Mouse (Mus musculus) CH12.LX (cell line): ENCODE measurements at regions not wholly inside any gene's neighbourhood (a gene's known extent, or its start where the extent isn't known, plus 50 kb on each side); places are given as distances from the start of the nearest gene placed in this dataset.

Experiments
- DNase-seq: peaks from one replicate; pipeline ENCODE4 v3.0.0-alpha.2; 2013; ENCODE audit errors: extremely low read depth
- H3K27ac ChIP-seq: 2 replicates; pipeline ENCODE4 v1.5.1; 2012; ENCODE audit warnings: low read depth, mild to moderate bottlenecking, control low read depth, moderate library complexity; ENCODE audit not compliant: insufficient read depth
- H3K27me3 ChIP-seq: replicated peaks from 2 replicates; pipeline ENCODE3; 2012; ENCODE audit warnings: inconsistent platforms
- H3K36me3 ChIP-seq, 2 experiments: replicated peaks in 1 of 2; 2 replicates each; pipeline versions ENCODE3 to v1.6.1; 2012; ENCODE audit warnings: inconsistent platforms in 1 of 2, low read length in 1 of 2, mild to moderate bottlenecking in 1 of 2, mixed read lengths in 1 of 2, moderate library complexity in 1 of 2; ENCODE audit not compliant: control insufficient read depth in 1 of 2, insufficient read depth in 1 of 2
- H3K4me1 ChIP-seq, 2 experiments: 2 replicates each; pipeline ENCODE4 v1.6.1; 2012; ENCODE audit warnings: inconsistent platforms in 1 of 2, moderate library complexity in 1 of 2; ENCODE audit not compliant: insufficient read depth in 2 of 2, control insufficient read depth in 1 of 2
- H3K4me2 ChIP-seq: 2 replicates; pipeline ENCODE4 v1.6.1; 2012; ENCODE audit warnings: low read depth, mild to moderate bottlenecking, control low read depth; ENCODE audit not compliant: poor library complexity, insufficient read depth, severe bottlenecking
- H3K4me3 ChIP-seq, 3 experiments: fragments of 150-350 bp in 1 of 3; sonication (generic) in 1 of 3; replicated peaks in 1 of 3; 2 replicates each; pipeline versions ENCODE3 to v1.5.1; 2011 to 2012; ENCODE audit warnings: low read depth in 2 of 3, low read length in 2 of 3, mild to moderate bottlenecking in 2 of 3, moderate library complexity in 2 of 3, control low read depth in 1 of 3, improper control_type of control experiment in 1 of 3, inconsistent platforms in 1 of 3, mixed read lengths in 1 of 3; ENCODE audit not compliant: poor library complexity in 1 of 3
- H3K79me2 ChIP-seq: replicated peaks from 2 replicates; pipeline ENCODE4 v1.6.1; 2012; ENCODE audit warnings: mild to moderate bottlenecking, moderate library complexity; ENCODE audit not compliant: control insufficient read depth, poor library complexity, insufficient read depth, severe bottlenecking; ENCODE audit errors: extremely low read depth
- H3K9ac ChIP-seq: 2 replicates; pipeline ENCODE4 v1.6.1; 2012; ENCODE audit warnings: low read depth, mild to moderate bottlenecking, control low read depth, moderate library complexity; ENCODE audit not compliant: insufficient read depth
- H3K9me3 ChIP-seq: replicated peaks from 2 replicates; pipeline ENCODE3; 2012; ENCODE audit warnings: low read length, inconsistent platforms, mixed read lengths
- CHD1 ChIP-seq: IDR thresholded peaks from 2 replicates; pipeline ENCODE4 v1.6.1; 2012; ENCODE audit warnings: low read depth, low read length, improper control_type of control experiment, inconsistent platforms
- CTCF ChIP-seq, 2 experiments: IDR thresholded peaks in 1 of 2; conservative IDR thresholded peaks in 1 of 2; 2 replicates each; pipeline ENCODE4 v1.5.1; 2011 to 2012; ENCODE audit warnings: low read depth in 2 of 2, low read length in 2 of 2, improper control_type of control experiment in 1 of 2, inconsistent platforms in 1 of 2, mild to moderate bottlenecking in 1 of 2, moderate library complexity in 1 of 2
- EP300 ChIP-seq: IDR thresholded peaks from 2 replicates; pipeline ENCODE4 v1.6.1; 2011; ENCODE audit warnings: low read length, improper control_type of control experiment
- ETS1 ChIP-seq: conservative IDR thresholded peaks from 2 replicates; pipeline ENCODE4 v1.6.1; 2012; ENCODE audit warnings: low read depth, mild to moderate bottlenecking, inconsistent platforms, low read length, improper control_type of control experiment, moderate library complexity
- GABPA ChIP-seq: IDR thresholded peaks from 2 replicates; pipeline ENCODE4 v1.6.1; 2012; ENCODE audit warnings: low read depth, low read length, improper control_type of control experiment, inconsistent platforms; ENCODE audit not compliant: insufficient replicate concordance
- HCFC1 ChIP-seq: IDR thresholded peaks from 2 replicates; pipeline ENCODE4 v1.6.1; 2012; ENCODE audit warnings: low read depth, mild to moderate bottlenecking, inconsistent platforms, low read length, improper control_type of control experiment
- JUND ChIP-seq: conservative IDR thresholded peaks from 2 replicates; pipeline ENCODE4 v1.6.1; 2011; ENCODE audit warnings: low read depth, low read length, improper control_type of control experiment
- KAT2A ChIP-seq: IDR thresholded peaks from 2 replicates; pipeline ENCODE4 v1.6.1; 2012; ENCODE audit warnings: low read length, improper control_type of control experiment, inconsistent platforms; ENCODE audit not compliant: insufficient replicate concordance
- MAFK ChIP-seq: IDR thresholded peaks from 2 replicates; pipeline ENCODE4 v1.6.1; 2011; ENCODE audit warnings: low read length, improper control_type of control experiment; ENCODE audit not compliant: insufficient replicate concordance
- MAZ ChIP-seq: IDR thresholded peaks from 2 replicates; pipeline ENCODE4 v1.6.1; 2012; ENCODE audit warnings: low read depth, mild to moderate bottlenecking, inconsistent platforms, low read length, improper control_type of control experiment, moderate library complexity
- MEF2A ChIP-seq: IDR thresholded peaks from 2 replicates; pipeline ENCODE4 v1.6.1; 2014; ENCODE audit warnings: low read depth, mild to moderate bottlenecking, inconsistent platforms, low read length, improper control_type of control experiment, borderline replicate concordance
- MXI1 ChIP-seq: IDR thresholded peaks from 2 replicates; pipeline ENCODE4 v1.6.1; 2011; ENCODE audit warnings: mild to moderate bottlenecking, low read depth, low read length, improper control_type of control experiment
- MYC ChIP-seq: IDR thresholded peaks from 2 replicates; pipeline ENCODE4 v1.6.1; 2011; ENCODE audit warnings: low read depth, mild to moderate bottlenecking, improper control_type of control experiment, low read length
- NELFE ChIP-seq: IDR thresholded peaks from 2 replicates; pipeline ENCODE4 v1.6.1; 2011; ENCODE audit warnings: low read depth, low read length, improper control_type of control experiment
- POLR2A ChIP-seq: IDR thresholded peaks from 2 replicates; pipeline ENCODE4 v1.6.1; 2011; ENCODE audit warnings: low read depth, mild to moderate bottlenecking, improper control_type of control experiment, low read length
- POLR2AphosphoS2 ChIP-seq: IDR thresholded peaks from 2 replicates; pipeline ENCODE4 v1.6.1; 2011; ENCODE audit warnings: low read depth, low read length, improper control_type of control experiment
- RAD21 ChIP-seq: IDR thresholded peaks from 2 replicates; pipeline ENCODE4 v1.6.1; 2011; ENCODE audit warnings: low read depth, mild to moderate bottlenecking, low read length, improper control_type of control experiment, moderate library complexity
- RCOR1 ChIP-seq: conservative IDR thresholded peaks from 2 replicates; pipeline ENCODE4 v1.6.1; 2012; ENCODE audit warnings: low read depth, mild to moderate bottlenecking, inconsistent platforms, low read length, improper control_type of control experiment
- SMC3 ChIP-seq: IDR thresholded peaks from 2 replicates; pipeline ENCODE4 v1.6.1; 2011; ENCODE audit warnings: low read depth, low read length, improper control_type of control experiment
- TBP ChIP-seq: conservative IDR thresholded peaks from 2 replicates; pipeline ENCODE4 v1.6.1; 2011; ENCODE audit warnings: low read depth, low read length, improper control_type of control experiment
- TCF12 ChIP-seq: IDR thresholded peaks from 2 replicates; pipeline ENCODE4 v1.6.1; 2014; ENCODE audit warnings: low read depth, mild to moderate bottlenecking, inconsistent platforms, low read length, improper control_type of control experiment
- UBTF ChIP-seq: IDR thresholded peaks from 2 replicates; pipeline ENCODE4 v1.6.1; 2012; ENCODE audit warnings: low read depth, mild to moderate bottlenecking, inconsistent platforms, low read length, improper control_type of control experiment, moderate library complexity
- USF1 ChIP-seq: IDR thresholded peaks from 2 replicates; pipeline ENCODE4 v1.6.1; 2014; ENCODE audit warnings: low read depth, mild to moderate bottlenecking, inconsistent platforms, low read length, improper control_type of control experiment
- ZNF384 ChIP-seq: IDR thresholded peaks from 2 replicates; pipeline ENCODE4 v1.6.1; 2012; ENCODE audit warnings: low read depth, low read length, improper control_type of control experiment, inconsistent platforms
- dilution Hi-C: fragments of 300-500 bp; cut with MboI; formaldehyde crosslinking; loops from 2 replicates; pipeline ENCODE4 v1.14.3; 2020; ENCODE audit warnings: low sequenced_read_pairs; ENCODE audit not compliant: extremely low pct_unique_long_range_greater_than_20kb, extremely low pct_ligation_motif_present
- in situ Hi-C: fragments of 300-500 bp; cut with MboI; formaldehyde crosslinking; loops from 3 replicates; pipeline ENCODE4 v1.14.3; 2019; ENCODE audit warnings: low sequenced_read_pairs, low pct_ligation_motif_present, low pct_unique_long_range_greater_than_20kb, mixed read lengths

- Histone ChIP-seq H3K36me3 (no peaks in the 10 kb centered on the region), H3K4me2 (no peak overlapping the region), H3K9ac (no peak overlapping the region), H3K27me3 (no peaks in the 10 kb centered on the region), H3K27ac (no peak overlapping the region), H3K9me3 (no peaks in the 10 kb centered on the region), H3K79me2 (no peaks in the 10 kb centered on the region), H3K4me3 (no peak overlapping the region), H3K4me1 (peaks cover 0 to 6% of the 10 kb centered on the region in 2 experiments; a peak in 1 of 4 replicates)
- dilution Hi-C loops: no loop called here
- DNase-seq: no peak
- TF ChIP-seq UBTF (no peak), RCOR1 (no peak), MYC (no peak), POLR2AphosphoS2 (no peak), MAZ (no peak), TBP (no peak), POLR2A (no peak), MXI1 (no peak), GABPA (no peak), SMC3 (no peak), MEF2A (no peak), RAD21 (no peak), HCFC1 (no peak), CHD1 (no peak), USF1 (no peak), EP300 (no peak)
- in situ Hi-C loops: no loop called here
Observed at GRCm38 (mm10) chr3:121618561-121618960, 52.0 kb upstream of the 4930432M17Rik start.

DNA sequence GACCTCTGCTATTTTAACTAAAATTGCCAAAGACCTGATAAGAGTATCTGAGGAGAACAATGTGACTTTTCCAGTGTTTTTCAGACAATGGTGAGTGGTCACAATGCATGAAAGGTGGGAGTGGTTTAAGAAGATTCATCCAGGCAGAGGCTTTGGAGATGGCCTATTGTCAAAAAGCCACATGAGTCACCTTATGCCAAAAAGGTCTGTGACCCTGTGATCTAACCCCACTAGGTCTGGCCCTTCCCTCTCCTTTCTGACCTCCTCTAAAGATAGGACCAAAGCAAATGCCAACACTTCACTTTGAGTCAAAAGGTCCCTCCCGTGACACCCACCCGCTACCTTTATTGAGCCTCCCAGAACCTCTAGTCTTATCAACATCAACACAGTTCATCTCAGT, 52.4 kb upstream of the 4930432M17Rik start:
- Histone ChIP-seq H3K9me3 (no peaks in the 10 kb centered on the region), H3K27me3 (no peaks in the 10 kb centered on the region), H3K4me3 (no peak overlapping the region), H3K79me2 (no peaks in the 10 kb centered on the region), H3K36me3 (no peaks in the 10 kb centered on the region), H3K27ac (no peak overlapping the region), H3K4me2 (no peak overlapping the region), H3K4me1 (peaks cover 0 to 6% of the 10 kb centered on the region in 2 experiments; a peak in 1 of 4 replicates), H3K9ac (no peak overlapping the region)
- DNase-seq: no peak
- dilution Hi-C loops (no loop called here), in situ Hi-C loops (no loop called here)
- TF ChIP-seq TCF12 (no peak), EP300 (no peak), JUND (no peak), UBTF (no peak), MAFK (no peak), KAT2A (no peak), CTCF (conservative IDR thresholded peaks at IDR 0.05 in 1 of 2, IDR thresholded peaks at IDR 0.05 in 1 of 2; ENCODE audit: low read depth in 2 of 2, low read length in 2 of 2) (no peak), TBP (no peak), NELFE (no peak), ZNF384 (no peak), ETS1 (no peak), GABPA (no peak)
